Mouse (Mus musculus): ENCODE results near the gene Actn1. TPM values are rescaled to one million over a fixed set of nuclear protein-coding genes. Genes with fewer than 3 reads are reported as not detected.

Gene Actn1
- total RNA-seq, 2 experiments from 2014 or later: 13.4 to 15.5 TPM

DNA sequence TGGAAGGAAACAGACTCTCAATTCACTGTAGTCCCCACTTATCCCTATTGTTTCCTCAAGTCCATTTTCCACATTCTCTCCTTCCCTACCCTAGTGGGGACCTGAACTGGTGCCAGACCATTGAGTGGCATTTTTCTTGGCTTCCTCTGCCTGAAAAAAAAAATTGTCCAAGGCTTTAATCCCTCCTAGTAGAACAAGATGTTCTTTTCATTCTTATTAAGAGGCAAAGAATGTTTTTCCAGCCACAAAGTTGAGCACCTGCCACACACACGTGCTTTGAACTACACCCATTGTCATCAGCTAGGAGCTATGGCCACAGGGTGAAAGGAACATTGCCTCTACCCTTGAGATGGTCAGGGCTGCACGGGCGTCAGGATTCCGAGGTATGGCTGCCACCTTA, 56.9 kb downstream of the Actn1 start:
- ATAC-seq (replicated peaks; ENCODE audit: low FRiP score, poor library complexity, severe bottlenecking): no peak

DNA sequence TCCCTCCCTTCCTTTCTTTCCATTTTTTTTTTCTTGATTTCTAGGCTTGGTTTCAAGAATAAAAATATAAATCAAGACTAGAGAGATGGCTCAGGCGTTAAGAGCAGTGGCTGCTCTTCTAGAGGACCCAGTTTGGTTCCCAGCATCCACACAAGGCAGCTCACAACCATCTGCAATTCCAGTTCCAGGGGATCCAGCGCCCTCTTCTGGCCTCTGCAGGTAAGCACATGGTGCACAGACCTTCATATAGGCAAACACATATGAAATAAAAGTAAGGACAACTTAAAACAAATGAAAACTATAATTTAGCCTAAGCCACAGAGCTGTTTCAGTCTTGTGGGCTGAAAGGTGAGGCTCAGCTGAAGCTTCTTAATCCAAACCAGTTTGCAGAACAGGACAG, 60.4 kb downstream of the Actn1 start:
- no peak for ATAC-seq (replicated peaks; ENCODE audit: low FRiP score, poor library complexity, severe bottlenecking)

DNA sequence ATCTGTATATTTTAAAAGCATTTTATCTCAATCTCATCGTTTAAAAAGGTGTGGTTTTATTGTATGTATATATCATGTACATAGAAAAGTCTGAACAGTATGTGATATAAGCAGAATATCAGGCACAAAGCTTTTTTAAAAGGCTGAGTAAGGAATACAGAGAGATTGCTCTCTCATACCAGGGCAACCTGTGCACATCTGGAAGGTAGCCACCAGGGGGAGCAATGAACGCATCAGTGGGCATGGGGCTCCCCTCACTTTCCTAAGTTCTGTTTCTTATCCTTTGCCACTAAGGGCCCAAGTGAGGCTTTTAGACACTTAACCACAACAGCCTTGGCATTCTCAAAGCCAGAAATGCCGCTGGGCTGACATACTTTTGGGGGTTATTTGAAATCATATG, 61.7 kb downstream of the Actn1 start:
- ATAC-seq (replicated peaks; ENCODE audit: low FRiP score, poor library complexity, severe bottlenecking): no peak

DNA sequence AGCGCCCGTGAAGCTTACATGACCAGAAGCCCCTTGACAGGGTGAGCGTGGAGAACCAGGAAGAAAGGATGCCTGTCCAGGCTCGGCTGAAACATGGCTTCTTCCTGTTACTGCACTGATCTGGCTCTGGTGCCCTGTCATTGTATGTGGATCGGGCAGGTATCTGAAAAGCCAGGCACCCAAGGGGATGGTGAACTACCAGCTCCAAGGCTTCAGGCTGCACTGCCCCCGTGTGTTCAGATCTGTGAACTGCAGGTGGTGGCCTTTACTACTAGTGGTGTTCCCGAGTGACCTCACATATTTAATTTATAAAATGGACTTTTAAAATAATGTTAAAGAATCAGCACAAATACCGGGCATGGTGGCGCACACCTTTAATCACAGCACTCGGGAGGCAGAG, 62.8 kb downstream of the Actn1 start:
- ATAC-seq (replicated peaks; ENCODE audit: low FRiP score, poor library complexity, severe bottlenecking): peak; percentile 72; the same call in 1 of the 2 replicates

DNA sequence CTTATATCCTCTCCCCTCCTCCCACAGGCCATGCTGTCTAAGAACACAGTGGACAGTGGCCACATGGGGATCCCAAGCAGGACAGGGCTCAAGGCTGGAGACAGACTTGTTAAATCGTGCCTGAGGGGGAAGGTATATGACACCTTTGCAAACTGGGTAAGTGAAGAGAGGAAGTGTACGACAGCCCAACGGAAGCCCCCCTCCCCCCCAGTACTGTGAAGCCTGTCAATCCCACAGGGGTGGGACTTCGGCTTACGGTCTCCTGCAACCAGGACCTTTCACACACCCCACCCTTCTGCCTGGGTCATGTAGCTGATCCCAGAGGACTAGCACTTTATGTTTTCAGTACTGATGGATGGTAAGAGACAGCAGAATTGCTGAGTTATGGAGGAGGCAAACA, 68.4 kb downstream of the Actn1 start:
- no peak for ATAC-seq (replicated peaks; ENCODE audit: low FRiP score, poor library complexity, severe bottlenecking)

DNA sequence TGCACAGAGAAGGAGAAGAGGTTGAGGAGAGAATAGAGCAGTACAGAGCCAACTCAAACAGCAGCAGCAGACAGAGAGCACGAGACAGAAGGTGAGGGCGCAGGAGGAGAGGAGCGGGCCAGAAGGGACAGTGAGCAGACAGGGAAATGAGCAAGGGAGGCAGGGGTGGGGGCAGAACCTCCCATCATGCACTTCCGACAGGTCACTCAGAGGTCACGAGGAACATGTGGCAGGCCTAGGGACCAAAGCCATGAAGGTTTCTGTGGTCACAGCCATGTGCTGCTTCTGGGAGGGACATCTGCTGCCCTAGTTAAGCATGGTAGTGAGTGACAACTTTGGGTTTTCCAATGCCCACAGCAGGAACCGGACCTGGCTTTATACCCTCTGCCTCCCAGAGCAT, 68.8 kb downstream of the Actn1 start:
- ATAC-seq (replicated peaks; ENCODE audit: low FRiP score, poor library complexity, severe bottlenecking): no peak

DNA sequence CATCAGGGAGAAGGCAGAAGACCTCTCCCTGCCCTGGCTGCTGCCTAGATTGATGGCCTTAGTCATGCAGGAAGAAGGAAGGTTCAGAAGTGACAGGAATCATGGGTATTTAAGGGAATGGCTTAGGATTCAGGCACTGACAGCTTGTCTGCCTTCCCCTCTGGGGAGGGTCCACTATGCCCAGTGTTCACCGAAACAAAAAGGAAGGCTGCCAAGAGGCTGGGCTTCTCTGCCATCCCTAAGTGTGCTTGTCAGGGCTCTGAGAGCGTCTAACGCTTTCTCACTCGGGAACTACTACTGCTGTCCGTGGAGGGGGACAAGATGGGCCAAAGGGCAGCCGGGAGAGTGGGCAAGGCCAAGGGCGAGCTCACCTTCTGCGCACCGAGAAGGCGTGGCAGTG, 69.3 kb downstream of the Actn1 start:
- no peak for ATAC-seq (replicated peaks; ENCODE audit: low FRiP score, poor library complexity, severe bottlenecking)

DNA sequence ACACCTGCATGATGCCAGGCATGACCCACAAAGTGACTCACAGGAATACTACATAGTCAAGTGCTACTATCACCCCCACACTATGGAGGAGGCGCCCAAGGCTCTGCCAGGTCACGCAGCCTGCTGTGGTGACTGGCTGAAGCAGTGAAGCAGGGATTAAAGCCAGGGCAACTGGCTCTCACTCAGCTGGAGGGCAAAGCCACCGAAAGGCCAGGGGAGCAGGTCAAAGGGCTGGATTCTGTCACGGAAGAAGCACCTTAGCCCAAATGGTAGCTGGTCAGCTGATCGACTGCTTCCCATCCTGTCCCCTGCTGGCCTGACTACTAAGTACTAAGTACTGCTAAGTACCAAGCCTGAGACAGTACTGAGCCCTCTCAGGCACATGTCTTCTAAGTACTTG, 76.1 kb downstream of the Actn1 start:
- ATAC-seq (replicated peaks; ENCODE audit: low FRiP score, poor library complexity, severe bottlenecking): no peak

DNA sequence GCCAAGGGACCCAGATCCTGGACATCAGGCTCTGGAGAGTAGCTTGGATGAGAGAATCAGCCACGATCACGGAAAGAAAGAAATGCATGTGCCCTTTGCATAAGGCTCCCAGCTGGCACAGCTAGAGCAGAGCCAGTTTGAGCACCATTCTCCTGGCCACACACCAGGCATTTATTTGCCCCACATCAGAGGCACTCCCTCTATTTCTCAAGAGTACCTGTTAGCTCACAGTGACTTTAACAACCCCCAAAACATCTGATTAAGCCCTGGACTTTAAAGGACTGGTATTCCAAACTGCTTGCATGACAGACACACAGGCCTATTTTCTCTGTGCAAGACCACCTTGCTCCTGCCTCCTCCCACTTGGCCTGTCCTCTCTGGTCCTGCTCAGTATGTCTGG, 78.3 kb downstream of the Actn1 start:
- no peak for ATAC-seq (replicated peaks; ENCODE audit: low FRiP score, poor library complexity, severe bottlenecking)

DNA sequence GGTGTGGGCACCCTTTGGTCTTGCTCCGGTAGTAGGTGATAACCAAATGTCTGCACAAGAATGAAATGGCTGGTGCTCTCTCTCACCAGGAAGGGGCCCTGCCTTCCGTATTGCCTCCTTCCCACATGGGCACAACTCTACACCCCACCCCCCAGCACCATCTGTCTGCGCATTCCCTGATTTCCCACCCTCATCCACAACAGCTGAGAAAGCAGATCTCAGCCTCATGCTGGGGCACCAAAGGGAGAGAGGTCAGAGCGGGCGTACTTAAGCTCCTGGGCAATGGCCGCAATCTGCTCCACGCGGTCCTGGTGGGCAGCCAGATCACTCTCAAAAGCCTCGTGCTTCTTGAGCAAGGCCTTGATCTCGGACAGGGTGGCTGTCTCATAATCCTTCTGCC, 82.1 kb downstream of the Actn1 start:
- ATAC-seq (replicated peaks; ENCODE audit: low FRiP score, poor library complexity, severe bottlenecking): no peak

DNA sequence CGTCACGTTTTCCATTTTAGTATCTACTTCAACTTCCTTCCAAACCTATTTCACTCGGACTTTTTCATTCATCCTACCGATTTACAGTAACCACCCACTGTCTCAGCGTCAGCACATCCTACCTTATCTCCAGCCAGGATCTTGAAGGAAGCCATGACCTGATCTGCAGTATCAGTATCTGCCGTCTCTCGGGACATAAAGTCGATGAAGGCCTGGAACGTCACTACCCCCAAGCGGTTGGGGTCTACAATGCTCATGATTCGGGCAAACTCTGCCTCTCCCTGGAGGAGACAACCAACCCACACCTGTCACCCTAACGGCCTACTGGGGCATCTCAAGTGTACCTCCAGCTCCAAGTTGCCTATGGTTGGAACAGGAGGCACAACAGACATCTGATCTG, 91.4 kb downstream of the Actn1 start:
- ATAC-seq (replicated peaks; ENCODE audit: low FRiP score, poor library complexity, severe bottlenecking): no peak

DNA sequence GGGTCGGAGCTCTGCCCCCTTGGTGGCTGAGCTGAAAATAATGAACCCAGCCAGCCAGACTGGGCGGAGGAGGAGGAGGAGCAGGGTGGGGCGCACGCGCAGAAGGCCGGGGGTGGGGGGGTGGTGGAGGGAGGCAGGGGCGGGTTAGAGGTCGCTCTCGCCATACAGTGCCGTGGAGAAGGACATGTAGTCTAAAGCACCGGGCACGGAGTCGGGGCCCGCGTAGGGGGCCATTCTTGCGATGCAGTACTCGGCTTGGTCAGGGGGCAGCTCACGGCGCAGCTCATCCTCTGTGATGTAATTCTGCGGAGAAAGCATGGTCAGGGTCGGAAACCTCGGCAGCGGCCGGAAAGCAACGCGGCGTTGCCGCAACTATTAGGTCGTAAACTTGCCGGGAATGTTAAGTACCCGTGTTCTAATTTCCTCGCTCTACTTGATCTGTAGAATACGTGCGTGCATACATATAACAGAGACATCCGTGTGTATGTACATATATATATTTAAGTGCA, 91.9 kb downstream of the Actn1 start:
- ATAC-seq (replicated peaks; ENCODE audit: low FRiP score, poor library complexity, severe bottlenecking): no peak

DNA sequence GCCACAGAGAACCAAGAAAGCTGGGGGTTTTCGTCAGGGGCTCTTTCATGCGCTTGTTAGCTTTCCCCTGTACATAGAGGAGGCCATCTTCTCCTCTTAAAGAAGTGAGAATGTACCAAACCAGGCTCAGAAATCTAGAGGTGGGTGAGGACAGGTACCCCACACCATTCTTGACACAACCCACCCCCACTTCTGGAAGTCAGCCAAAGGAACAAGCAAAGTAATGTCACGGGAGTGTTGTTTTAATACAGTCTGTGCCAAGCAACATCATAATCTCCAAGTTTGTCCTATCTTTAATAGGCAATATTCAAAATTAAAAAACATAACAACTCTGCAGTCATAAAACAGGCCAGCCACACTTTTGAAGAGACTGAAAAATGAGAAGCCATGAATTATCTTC, 92.8 kb downstream of the Actn1 start:
- no peak for ATAC-seq (replicated peaks; ENCODE audit: low FRiP score, poor library complexity, severe bottlenecking)

DNA sequence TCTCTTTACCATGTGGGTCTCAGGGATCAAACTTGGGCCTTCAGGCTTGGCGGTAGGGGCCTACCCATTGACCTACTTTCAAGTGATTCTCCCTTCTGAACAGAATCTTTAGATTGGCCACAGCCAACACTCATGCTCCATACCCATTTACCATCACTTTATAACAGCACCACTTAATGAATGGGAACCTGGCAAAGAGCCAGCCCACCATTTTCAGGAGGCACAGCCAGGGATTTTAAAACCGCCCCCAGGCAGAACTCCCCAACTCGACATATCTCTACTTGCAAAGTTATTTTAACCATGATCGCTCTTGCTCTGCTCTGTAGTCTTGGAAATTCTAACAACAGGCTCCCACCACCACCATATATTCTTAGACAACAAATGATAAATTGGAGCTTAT, 93.5 kb downstream of the Actn1 start:
- ATAC-seq (replicated peaks; ENCODE audit: low FRiP score, poor library complexity, severe bottlenecking): no peak

DNA sequence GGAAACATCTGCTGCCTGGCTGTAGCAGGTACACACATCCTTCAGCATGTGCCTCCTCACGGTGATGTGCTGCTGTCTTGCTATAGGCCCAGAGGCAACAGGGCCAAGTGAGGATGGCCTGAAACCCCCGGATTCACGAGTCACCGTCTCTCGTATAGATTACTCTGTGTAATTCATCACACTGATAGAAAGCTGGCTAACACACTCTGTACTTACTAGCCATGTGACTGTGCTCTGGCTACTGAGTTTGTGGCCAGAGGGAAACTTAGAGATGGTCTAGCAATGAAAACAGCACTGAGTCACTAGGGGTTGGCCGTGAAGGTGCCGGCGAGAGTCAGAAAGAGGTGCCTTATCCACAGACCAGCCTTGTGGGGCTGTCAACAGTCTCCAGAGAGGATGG, 95.6 kb downstream of the Actn1 start:
- ATAC-seq (replicated peaks; ENCODE audit: low FRiP score, poor library complexity, severe bottlenecking): no peak

DNA sequence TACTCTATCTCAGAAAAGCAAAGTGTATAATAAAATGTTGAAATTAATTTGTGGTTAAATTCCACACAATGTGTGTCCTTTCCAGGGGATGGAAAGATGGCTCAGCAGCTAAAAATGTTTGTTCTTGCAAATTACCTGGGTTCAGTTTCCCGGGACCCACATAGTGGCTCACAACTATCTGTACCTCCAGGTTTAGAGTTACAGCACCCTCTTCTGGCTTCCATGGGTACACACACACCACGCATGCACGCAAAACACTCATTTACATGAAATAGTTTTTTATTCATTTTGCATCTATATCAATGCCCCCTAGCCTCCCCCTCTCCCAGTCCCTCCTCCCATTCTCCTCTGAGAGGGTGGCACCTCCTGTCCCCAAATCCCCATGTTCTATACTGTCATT, 97.7 kb downstream of the Actn1 start:
- ATAC-seq (replicated peaks; ENCODE audit: low FRiP score, poor library complexity, severe bottlenecking): no peak

DNA sequence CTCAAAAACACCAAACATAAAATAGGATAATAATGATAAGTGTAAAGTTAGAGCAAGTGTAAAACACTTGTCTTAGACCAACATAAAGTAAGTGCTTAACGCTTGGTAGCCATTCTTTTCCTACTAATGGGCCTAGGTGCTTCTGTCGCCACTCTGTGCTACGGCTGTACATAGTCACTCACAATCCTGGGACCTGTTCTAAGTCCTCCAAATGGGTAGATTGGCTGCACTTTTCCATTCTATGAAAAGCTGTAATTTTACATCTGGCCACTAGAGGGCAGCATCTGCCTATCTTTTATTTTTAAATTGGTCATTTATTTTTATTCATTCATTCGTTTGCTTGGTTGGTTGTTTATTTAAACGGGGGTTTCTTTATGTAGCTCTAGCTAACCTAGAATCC, 102.5 kb downstream of the Actn1 start:
- ATAC-seq (replicated peaks; ENCODE audit: low FRiP score, poor library complexity, severe bottlenecking): no peak

DNA sequence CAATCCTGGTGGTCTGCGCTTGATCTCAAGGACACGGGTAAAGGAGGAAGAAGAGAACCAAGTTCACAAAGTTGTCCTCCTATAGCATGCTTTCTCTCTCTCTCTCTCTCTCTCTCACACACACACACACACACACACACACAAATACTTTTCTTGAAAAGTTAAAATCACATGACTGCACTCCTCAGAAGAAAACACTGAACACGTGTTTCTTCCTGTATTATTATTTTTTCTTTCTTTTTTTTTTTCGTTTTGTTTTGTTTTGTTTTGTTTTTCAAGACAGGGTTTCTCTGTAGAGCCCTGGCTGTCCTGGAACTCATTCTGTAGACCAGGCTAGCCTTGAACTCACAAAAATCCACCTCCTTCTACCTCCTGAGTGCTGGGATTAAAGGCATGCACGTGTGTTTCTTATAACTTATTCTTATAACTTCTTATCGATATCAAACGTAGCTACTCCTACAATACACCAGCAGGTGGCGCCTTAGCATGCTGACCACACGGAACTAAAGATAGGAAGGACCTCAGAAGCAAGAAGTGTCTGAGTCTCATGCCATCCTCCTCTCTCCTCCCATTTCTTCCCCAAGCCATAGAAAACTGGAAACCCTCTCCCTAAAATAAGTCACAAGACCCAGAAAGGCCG, 106.4 kb downstream of the Actn1 start:
- ATAC-seq (replicated peaks; ENCODE audit: low FRiP score, poor library complexity, severe bottlenecking): no peak

DNA sequence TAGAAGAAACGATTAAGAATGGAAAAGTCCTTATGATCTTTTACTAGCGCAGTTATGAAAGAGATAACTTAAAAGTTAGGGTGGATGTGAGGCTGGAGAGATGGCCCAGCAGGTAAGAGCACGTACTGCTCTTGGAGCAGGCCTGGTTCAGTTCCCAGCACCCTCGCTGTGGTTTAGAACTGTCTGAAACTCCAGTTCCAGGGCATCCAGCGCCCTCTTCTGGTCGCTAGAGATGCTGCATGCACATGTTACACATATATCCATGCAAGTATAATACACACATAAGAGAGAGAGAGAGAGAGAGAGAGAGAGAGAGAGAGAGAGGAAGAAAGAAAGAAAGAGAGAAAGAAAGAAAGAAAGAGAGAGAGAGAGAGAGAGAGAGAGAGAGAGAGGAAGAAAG, 107.1 kb downstream of the Actn1 start:
- no peak for ATAC-seq (replicated peaks; ENCODE audit: low FRiP score, poor library complexity, severe bottlenecking)

DNA sequence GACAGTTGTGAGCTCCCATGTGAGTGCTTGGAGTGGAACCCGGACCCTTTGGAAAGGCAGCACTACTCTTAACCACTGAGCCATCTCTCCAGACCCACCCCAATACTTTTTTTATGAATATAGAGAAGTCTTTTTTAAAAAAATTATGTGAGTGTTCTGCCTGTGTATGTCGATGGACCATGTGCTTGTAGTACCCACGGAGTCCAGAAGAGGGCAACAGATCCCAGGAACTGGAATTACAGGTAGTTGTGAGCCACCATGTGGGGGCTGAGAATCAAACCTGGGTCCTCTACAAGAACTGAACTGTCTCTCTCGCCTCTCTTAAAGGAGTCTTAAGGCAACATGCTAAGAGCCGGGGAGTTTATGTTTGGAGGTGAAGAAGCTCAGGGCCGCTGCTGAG, 108.3 kb downstream of the Actn1 start:
- no peak for ATAC-seq (replicated peaks; ENCODE audit: low FRiP score, poor library complexity, severe bottlenecking)

DNA sequence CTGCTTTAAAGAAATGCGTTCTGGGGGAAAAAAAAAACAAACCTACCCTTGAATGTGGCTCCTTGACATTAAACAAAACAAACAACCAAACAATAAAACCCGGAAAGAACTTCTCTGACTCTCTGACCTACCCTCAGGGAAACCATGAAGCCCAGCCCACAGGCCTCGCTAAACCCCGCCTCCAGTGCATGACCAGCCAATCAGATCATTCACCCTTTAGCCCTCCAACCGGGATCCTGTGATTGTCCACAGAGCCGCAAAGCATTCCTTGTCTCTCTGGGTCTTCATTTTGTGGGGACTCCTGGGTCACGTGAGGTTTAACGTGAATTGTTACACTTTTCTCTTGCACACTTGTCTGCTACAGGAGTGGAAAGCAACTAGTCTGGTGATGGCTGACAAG, 109.5 kb downstream of the Actn1 start:
- ATAC-seq (replicated peaks; ENCODE audit: low FRiP score, poor library complexity, severe bottlenecking): peak; percentile 60; the same call in 1 of the 2 replicates

DNA sequence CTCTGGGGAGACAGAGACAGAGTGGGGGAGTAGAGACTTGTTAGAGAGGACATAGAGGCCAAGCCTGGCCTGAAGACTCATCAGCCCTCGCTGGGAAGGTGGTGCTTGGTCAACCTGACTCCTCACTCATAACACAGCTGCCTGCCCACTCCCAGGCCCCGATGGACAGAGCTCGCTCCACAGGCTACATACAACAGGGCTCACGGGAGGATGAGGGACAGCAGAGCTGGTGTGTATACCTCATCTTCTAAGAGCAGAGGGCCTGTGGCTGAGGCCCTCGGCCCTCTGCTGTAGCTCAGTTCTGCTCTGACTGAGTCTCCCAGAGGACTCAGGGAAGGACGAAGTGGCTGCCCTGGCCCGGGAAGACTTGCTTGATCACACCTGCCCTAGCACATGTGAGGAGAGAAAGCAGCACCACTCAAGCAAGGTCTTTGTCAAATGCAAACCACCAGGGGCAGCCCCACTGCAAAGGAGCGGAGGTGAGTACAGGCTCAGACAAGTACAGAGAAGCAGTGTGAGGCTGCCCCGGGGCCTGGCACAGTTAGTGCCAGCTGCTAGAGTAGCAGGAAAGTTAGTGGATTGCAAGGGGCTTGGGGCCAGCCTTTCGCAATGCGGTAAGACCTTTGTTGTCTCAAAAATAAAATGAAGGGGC, 112.5 kb downstream of the Actn1 start:
- no peak for ATAC-seq (replicated peaks; ENCODE audit: low FRiP score, poor library complexity, severe bottlenecking)

Measured in erythroblast, adult 5-6 weeks (primary cell).